In genomic region chr9:44067241-44067959, GRCm38 (mm10) we compare ENCODE assay signal across 1 mouse cellular context.
TF ChIP-seq lines count a peak whose summit lies in the region.

No protein-coding gene starts in this region.

TF ChIP-seq in MEL, 35 proteins besides CTCF, POLR2A, EP300 and RAD21 (continued from another document):
- TF ChIP-seq ZNF384 (IDR thresholded peaks at IDR 0.05; ENCODE audit: low read depth, low read length) (no peak), MAZ (IDR thresholded peaks at IDR 0.05; ENCODE audit: low read depth, low read length) (no peak), GABPA (IDR thresholded peaks at IDR 0.05; ENCODE audit: low read depth, low read length) (no peak), TAL1 (IDR thresholded peaks at IDR 0.05; ENCODE audit: low read length) (peak; percentile 47; the same call in 1 of the 2 replicates), POLR2AphosphoS2 (IDR thresholded peaks at IDR 0.05; ENCODE audit: low read length) (no peak), MEF2A (IDR thresholded peaks at IDR 0.05; ENCODE audit: extremely low read depth, insufficient replicate concordance, low read depth, low read length, poor library complexity, severe bottlenecking) (no peak), TBP (IDR thresholded peaks at IDR 0.05; ENCODE audit: low read depth, low read length) (no peak), CHD2 (IDR thresholded peaks at IDR 0.05; ENCODE audit: low read length) (no peak), MYB (IDR thresholded peaks at IDR 0.05; ENCODE audit: low read depth, low read length) (no peak), MXI1 (IDR thresholded peaks at IDR 0.05; ENCODE audit: low read depth, low read length) (peak; percentile 16; the same call in 1 of the 2 replicates), E2F4 (IDR thresholded peaks at IDR 0.05; ENCODE audit: borderline replicate concordance, low read depth, low read length) (no peak), UBTF (IDR thresholded peaks at IDR 0.05; ENCODE audit: borderline replicate concordance, insufficient read depth, low read depth, low read length) (no peak), SMC3 (IDR thresholded peaks at IDR 0.05; ENCODE audit: low read depth, low read length) (no peak), RCOR1 (IDR thresholded peaks at IDR 0.05; ENCODE audit: low read depth, low read length) (0 out of 2 replicates have a peak, but pooled peaks have one; percentile 28), USF1 (IDR thresholded peaks at IDR 0.05; ENCODE audit: low read depth, low read length) (no peak), GATA1 (IDR thresholded peaks at IDR 0.05; ENCODE audit: low read depth, low read length) (peak; percentile 70), ZKSCAN1 (IDR thresholded peaks at IDR 0.05; ENCODE audit: low read depth, low read length) (no peak), KAT2A (conservative IDR thresholded peaks at IDR 0.05; ENCODE audit: low read depth, low read length) (no peak), ETS1 (IDR thresholded peaks at IDR 0.05; ENCODE audit: low read depth, low read length) (peak; percentile 40; the same call in 1 of the 2 replicates), ZC3H11A (IDR thresholded peaks at IDR 0.05; ENCODE audit: low read depth, low read length) (no peak), SIN3A (IDR thresholded peaks at IDR 0.05; ENCODE audit: low read length) (peak; percentile 66), MYC (IDR thresholded peaks at IDR 0.05; ENCODE audit: low read depth, low read length) (no peak), NELFE (IDR thresholded peaks at IDR 0.05; ENCODE audit: low read depth, low read length) (no peak), ZMIZ1 (IDR thresholded peaks at IDR 0.05; ENCODE audit: low read depth, low read length) (no peak), MAFK (IDR thresholded peaks at IDR 0.05; ENCODE audit: borderline replicate concordance, low read depth, low read length) (no peak), NRF1 (IDR thresholded peaks at IDR 0.05; ENCODE audit: insufficient read depth, low read depth, low read length, poor library complexity, severe bottlenecking) (no peak), CHD1 (IDR thresholded peaks at IDR 0.05; ENCODE audit: low read depth, low read length) (0 out of 2 replicates have a peak, but pooled peaks have one; percentile 55), TCF12 (IDR thresholded peaks at IDR 0.05; ENCODE audit: low read depth, low read length) (peak; percentile 72), HCFC1 (IDR thresholded peaks at IDR 0.05; ENCODE audit: low read depth, low read length) (no peak), JUND (IDR thresholded peaks at IDR 0.05; ENCODE audit: low read depth, low read length) (no peak), USF2 (IDR thresholded peaks at IDR 0.05; ENCODE audit: borderline replicate concordance in 1 of 2, insufficient read depth in 1 of 2, low read depth in 1 of 2, low read length in 2 of 2) (no peak), BHLHE40 (IDR thresholded peaks at IDR 0.05; ENCODE audit: borderline replicate concordance, low read depth, low read length) (no peak), POLR2AphosphoS5 (IDR thresholded peaks at IDR 0.05; ENCODE audit: borderline replicate concordance, low read depth, low read length) (no peak)
